Mouse (Mus musculus) limb, embryonic 11.5 days (tissue): Measurements from ENCODE around the gene Ankrd2. TPM values are rescaled to one million over a fixed set of nuclear protein-coding genes. Genes with fewer than 3 reads are reported as not detected.

Experiments used
- ATAC-seq: fragments of 200-750 bp; cut with Nextera tagmentation; 2 replicates; pipeline ENCODE4 v1.8.0; 2017; ENCODE audit warnings: low read depth; ENCODE audit not compliant: insufficient number of reproducible peaks, low FRiP score, low TSS enrichment
- DNase-seq: peaks from one replicate; pipeline ENCODE4 v3.0.0-alpha.2; 2015; ENCODE audit warnings: low spot score
- H3K27ac ChIP-seq: fragments of 300-500 bp; sonication (generic); replicated peaks from 2 replicates; pipeline ENCODE4 v1.5.1; 2014; ENCODE audit warnings: low read depth, mild to moderate bottlenecking, low read length
- H3K27me3 ChIP-seq: fragments of 300-500 bp; sonication (generic); 2 replicates; pipeline ENCODE4 v1.6.1; 2014; ENCODE audit warnings: mild to moderate bottlenecking, low read length, mixed read lengths; ENCODE audit not compliant: control insufficient read depth, insufficient read depth
- H3K36me3 ChIP-seq: fragments of 300-500 bp; sonication (generic); 2 replicates; pipeline ENCODE4 v1.6.1; 2014; ENCODE audit warnings: mild to moderate bottlenecking, low read length, moderate library complexity, mixed read lengths; ENCODE audit not compliant: control insufficient read depth, insufficient read depth
- H3K4me1 ChIP-seq: fragments of 300-500 bp; sonication (generic); 2 replicates; pipeline ENCODE4 v1.6.1; 2014; ENCODE audit warnings: low read length, mixed read lengths; ENCODE audit not compliant: control insufficient read depth, insufficient read depth
- H3K4me2 ChIP-seq: fragments of 300-500 bp; sonication (generic); 2 replicates; pipeline ENCODE4 v1.6.1; 2014; ENCODE audit warnings: low read depth, mild to moderate bottlenecking, moderate library complexity; ENCODE audit not compliant: severe bottlenecking
- H3K4me3 ChIP-seq: fragments of 300-500 bp; sonication (generic); 2 replicates; pipeline ENCODE4 v1.5.1; 2014; ENCODE audit warnings: low read depth, low read length
- H3K9ac ChIP-seq: fragments of 300-500 bp; sonication (generic); 2 replicates; pipeline ENCODE4 v1.6.1; 2014; ENCODE audit warnings: mild to moderate bottlenecking, low read length
- H3K9me3 ChIP-seq: fragments of 300-500 bp; sonication (generic); 2 replicates; pipeline ENCODE4 v1.6.1; 2016; ENCODE audit warnings: low read length; ENCODE audit not compliant: control insufficient read depth
- WGBS: fragments of 180-500 bp; shearing (Covaris S2); extraction: QIAGEN DNeasy Blood & Tissue Kit; methylation state at CpG from one replicate; pipeline ENCODE4 v1.1.7; 2014; 5-methylcytosine and 5-hydroxymethylcytosine counted together
- polyA plus RNA-seq: library from polyadenylated mRNA; unstranded; fragments of >200 nt; fragmentation: Nextera tagmentation; extraction: Ambion mirVana; gene quantifications from 2 replicates; pipeline ENCODE4 v1.2.1, GENCODE M21; 2014

Gene Ankrd2
- polyA plus RNA-seq, 1 experiment from 2014 or later: 0.31 TPM

DNA sequence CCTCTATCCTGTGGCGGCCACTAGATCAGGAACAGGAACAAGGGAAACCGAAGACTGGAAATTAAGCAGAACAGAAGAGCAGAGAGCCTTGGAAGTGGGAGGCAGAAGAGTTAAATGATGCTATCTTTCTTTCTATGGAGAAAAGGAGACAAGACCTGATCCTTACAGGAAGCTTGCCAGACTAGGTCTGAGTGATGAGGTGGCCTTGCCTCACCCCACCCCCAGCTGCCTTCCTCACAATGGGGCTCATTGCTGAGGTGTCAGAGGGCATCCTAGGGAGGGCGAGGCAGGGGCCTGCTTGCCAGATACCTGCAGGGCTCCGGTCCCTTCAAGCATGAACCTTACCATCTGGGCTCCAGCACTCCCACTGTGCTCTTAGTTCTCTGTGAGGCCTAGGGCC is 16.1 kb downstream of the Ankrd2 start, which contains the start of gene 4933411K16Rik:
Gene 4933411K16Rik, plus strand, starts transcription at position 301 of the 400 bp plus-strand sequence.
- Histone ChIP-seq H3K4me3 (no peak within 1 kb of the TSS), H3K27ac (no peak within 1 kb of the TSS), H3K27me3 (no peaks in the 10 kb centered on the region), H3K9ac (no peak within 1 kb of the TSS), H3K36me3 (no peaks in the 10 kb centered on the region), H3K4me2 (no peak within 1 kb of the TSS), H3K9me3 (no peaks in the 10 kb centered on the region), H3K4me1 (no peaks in the 10 kb centered on the region)
- DNase-seq (no peak), ATAC-seq (no peak)
- 78% methylated on average over 4 of the region's 4 CpGs for WGBS

GRCm38 (mm10) chr19:42054255-42054654 is 18.5 kb downstream of the Ankrd2 start:
- H3K4me2 ChIP-seq: no peak overlapping the region
- H3K27ac ChIP-seq: no peak overlapping the region
- H3K27me3 ChIP-seq: no peaks in the 10 kb centered on the region
- H3K4me3 ChIP-seq: no peak overlapping the region
- H3K9ac ChIP-seq: no peak overlapping the region
- 85% methylated on average over 6 of the region's 6 CpGs for WGBS
- DNase-seq (no peak), ATAC-seq (no peak)
- no peaks in the 10 kb centered on the region for H3K4me1 ChIP-seq
- H3K9me3 ChIP-seq: no peaks in the 10 kb centered on the region
- no peaks in the 10 kb centered on the region for H3K36me3 ChIP-seq

DNA sequence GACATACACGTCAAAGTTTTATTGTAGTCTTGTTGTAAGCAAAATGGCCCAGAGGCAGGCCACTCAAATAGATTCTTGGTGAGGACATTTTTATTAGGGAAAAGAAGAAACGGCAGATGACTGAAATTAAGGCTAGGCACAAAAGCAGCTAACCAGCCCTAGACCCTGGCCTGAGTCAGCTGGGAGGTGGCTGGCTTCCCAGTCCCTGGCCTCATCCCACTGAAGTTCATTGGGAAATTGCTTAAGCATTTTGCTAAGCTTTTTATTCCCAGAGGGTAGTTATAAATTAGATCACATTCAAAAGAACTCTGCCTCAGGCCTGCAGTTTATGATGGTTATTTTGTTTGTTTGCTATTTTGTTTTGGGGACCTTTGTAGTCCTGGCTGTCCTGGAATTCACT is 20.1 kb downstream of the Ankrd2 start:
- Histone ChIP-seq H3K4me2 (no peak overlapping the region), H3K27ac (no peak overlapping the region), H3K9ac (no peak overlapping the region), H3K4me1 (no peaks in the 10 kb centered on the region), H3K9me3 (no peaks in the 10 kb centered on the region), H3K36me3 (no peaks in the 10 kb centered on the region), H3K27me3 (no peaks in the 10 kb centered on the region), H3K4me3 (no peak overlapping the region)
- WGBS: 68% methylated on average over 2 of the region's 2 CpGs
- ATAC-seq (no peak), DNase-seq (no peak)

GRCm38 (mm10) chr19:42056719-42057409 is 21.1 kb downstream of the Ankrd2 start:
- no peak overlapping the region for H3K4me3 ChIP-seq
- no peaks in the 10 kb centered on the region for H3K27me3 ChIP-seq
- no peak overlapping the region for H3K27ac ChIP-seq
- no peak for ATAC-seq
- H3K9ac ChIP-seq: no peak overlapping the region
- WGBS: 70% methylated on average over 6 of the region's 6 CpGs
- H3K36me3 ChIP-seq: no peaks in the 10 kb centered on the region
- H3K9me3 ChIP-seq: no peaks in the 10 kb centered on the region
- no peak for DNase-seq
- H3K4me1 ChIP-seq: no peaks in the 10 kb centered on the region
- H3K4me2 ChIP-seq: no peak overlapping the region

DNA sequence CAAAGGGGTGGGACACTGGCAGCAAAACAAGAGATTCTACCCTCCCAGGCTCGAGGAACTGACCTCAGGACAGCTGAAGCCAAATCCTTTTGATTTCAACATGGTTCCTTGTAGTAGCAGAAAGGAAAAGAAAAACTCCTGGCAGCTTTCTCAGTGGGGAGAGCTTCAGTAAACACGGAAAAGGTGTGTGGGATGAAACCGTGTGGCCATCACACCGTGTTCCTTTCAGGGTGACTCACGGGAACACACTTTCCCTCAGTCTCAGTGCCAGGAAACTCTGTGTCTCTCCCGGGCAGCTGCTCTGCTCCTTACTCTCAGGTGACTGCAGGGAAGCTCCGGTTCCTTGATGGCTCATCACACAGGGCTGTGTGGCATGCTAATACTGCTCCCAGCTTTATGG is 22.6 kb downstream of the Ankrd2 start:
- ATAC-seq (no peak), DNase-seq (no peak)
- Histone ChIP-seq H3K36me3 (no peaks in the 10 kb centered on the region), H3K27ac (no peak overlapping the region), H3K9ac (no peak overlapping the region), H3K4me3 (no peak overlapping the region), H3K4me2 (no peak overlapping the region), H3K9me3 (no peaks in the 10 kb centered on the region), H3K4me1 (no peaks in the 10 kb centered on the region), H3K27me3 (no peaks in the 10 kb centered on the region)
- WGBS: 59% methylated on average over 7 of the region's 7 CpGs

DNA sequence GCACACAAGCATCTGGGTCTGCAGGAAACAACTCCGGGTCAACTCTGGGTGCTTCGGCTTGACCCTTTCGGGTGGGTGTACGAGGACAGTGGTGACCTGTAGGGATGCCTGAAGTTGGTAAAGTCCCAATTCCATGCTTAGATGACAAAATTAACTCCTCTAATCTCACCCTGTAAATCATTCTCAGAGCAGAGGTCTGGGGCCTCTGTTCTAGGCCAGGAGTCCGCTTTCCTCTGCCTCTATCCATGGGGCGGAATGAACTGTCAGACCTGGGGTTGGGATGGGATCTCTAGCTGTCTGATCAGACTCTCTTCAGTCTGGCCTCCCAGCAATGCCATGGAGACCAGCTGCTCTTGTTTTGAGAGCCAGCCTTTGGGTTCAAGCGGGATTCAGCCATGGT is 25.6 kb downstream of the Ankrd2 start:
- H3K4me2 ChIP-seq: no peak overlapping the region
- H3K27me3 ChIP-seq: no peaks in the 10 kb centered on the region
- DNase-seq (no peak), ATAC-seq (no peak)
- no peaks in the 10 kb centered on the region for H3K36me3 ChIP-seq
- H3K9me3 ChIP-seq: no peaks in the 10 kb centered on the region
- 84% methylated on average over 7 of the region's 7 CpGs for WGBS
- H3K27ac ChIP-seq: no peak overlapping the region
- H3K4me3 ChIP-seq: no peak overlapping the region
- H3K4me1 ChIP-seq: no peaks in the 10 kb centered on the region
- H3K9ac ChIP-seq: no peak overlapping the region

DNA sequence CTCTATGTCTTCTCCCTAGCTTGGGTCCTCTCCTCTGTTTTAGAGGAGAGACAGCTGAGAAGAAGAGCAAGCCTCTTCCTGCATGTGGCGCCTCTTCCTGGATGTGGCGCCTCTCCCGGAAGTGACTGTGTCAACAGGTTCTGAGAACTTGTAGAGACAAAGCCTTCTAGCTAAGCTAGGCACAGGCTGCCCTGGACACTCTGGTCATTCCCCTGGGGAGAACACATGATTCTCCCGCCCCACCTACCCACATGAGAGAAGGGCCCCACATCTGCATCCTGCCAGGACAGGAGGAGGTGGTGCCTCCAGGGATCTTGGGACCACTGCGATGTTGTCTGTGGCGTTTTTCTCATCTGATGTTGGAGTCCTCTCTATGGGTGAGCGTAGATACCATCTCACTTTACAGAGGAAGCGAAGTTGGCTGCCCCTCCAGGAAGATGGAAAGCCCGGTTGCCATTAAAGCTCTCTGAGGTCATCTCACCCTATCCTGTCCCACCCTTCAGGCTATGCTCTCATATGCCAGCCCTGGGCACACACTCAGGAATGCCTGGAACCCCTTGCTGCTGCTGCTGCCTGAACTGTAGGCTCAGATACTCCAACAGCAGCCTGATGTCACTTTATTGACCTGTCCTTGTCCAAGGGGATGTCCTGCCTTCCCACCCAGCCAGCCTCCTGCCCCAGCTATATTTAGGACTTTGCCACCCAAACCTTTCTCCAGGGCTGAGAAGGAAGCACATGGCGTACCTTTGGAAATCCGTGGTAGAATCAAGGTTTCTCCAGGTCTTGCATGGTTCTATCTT is 32.8 kb downstream of the Ankrd2 start:
- H3K9me3 ChIP-seq: no peaks in the 10 kb centered on the region
- H3K4me3 ChIP-seq: no peak overlapping the region
- no peak for ATAC-seq
- no peak overlapping the region for H3K4me2 ChIP-seq
- no peak overlapping the region for H3K9ac ChIP-seq
- no peaks in the 10 kb centered on the region for H3K36me3 ChIP-seq
- DNase-seq: no peak
- WGBS: 84% methylated on average over 11 of the region's 11 CpGs
- no peaks in the 10 kb centered on the region for H3K4me1 ChIP-seq
- no peaks in the 10 kb centered on the region for H3K27me3 ChIP-seq
- no peak overlapping the region for H3K27ac ChIP-seq

GRCm38 (mm10) chr19:42069241-42069525 is 33.4 kb downstream of the Ankrd2 start:
- ATAC-seq: no peak
- no peak for DNase-seq
- no peak overlapping the region for H3K4me2 ChIP-seq

More at GRCm38 (mm10) chr19:42069241-42069525, 33.4 kb downstream of the Ankrd2 start:
- Histone ChIP-seq H3K9me3 (no peaks in the 10 kb centered on the region), H3K36me3 (no peaks in the 10 kb centered on the region), H3K27me3 (no peaks in the 10 kb centered on the region), H3K4me1 (no peaks in the 10 kb centered on the region), H3K4me3 (no peak overlapping the region), H3K9ac (no peak overlapping the region), H3K27ac (no peak overlapping the region)
- WGBS: 62% methylated on average over 6 of the region's 6 CpGs
